Mouse (Mus musculus): ENCODE results near the gene Spock1.

DNA sequence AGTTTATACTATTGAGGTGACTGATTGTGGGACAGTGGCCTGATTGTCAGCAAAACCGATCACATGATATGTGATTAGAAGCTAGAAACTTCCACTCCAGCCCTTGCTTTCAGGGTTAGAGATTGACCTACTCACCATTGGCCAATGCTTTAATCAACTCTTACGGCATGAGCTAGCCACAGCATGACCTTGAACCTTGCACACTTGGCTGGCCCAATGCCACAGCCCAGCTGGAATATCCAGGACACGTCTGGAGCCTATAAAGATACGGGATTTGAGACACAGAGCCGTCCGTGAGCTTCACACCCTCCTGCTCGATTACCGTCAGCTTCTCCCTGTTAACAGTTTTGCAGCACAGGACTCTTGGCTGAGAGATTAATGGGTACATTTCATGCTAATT lies 251.5 kb downstream of the Spock1 start:
- no peak for TF ChIP-seq GATA1 (IDR thresholded peaks at IDR 0.05; ENCODE audit: low read length)
- no peak for TF ChIP-seq TAL1 (IDR thresholded peaks at IDR 0.05; ENCODE audit: low read length)

Measured in erythroblast, embryonic 14.5 days (primary cell).